16 mouse cellular contexts compared by ENCODE assay signal in the genomic region with DNA sequence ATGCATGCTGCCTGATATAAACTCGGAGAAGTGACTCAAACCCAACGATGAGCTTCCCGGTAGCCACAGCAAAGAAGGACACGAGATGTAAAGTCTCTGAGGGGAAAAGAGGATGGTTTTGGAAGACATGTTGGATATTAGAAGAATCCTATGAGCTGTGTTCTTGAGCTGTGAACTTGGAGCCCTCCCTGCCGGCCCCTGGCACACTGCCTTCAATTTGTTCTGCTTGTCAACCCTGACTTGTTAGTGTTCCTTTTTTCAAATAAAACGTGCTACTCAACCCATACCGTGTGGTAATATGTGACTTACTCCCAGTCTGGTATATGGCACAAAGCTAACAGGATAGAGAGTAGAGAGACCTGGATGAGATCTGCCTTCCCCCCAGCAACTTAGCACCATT. TPM values are rescaled to one million over a fixed set of nuclear protein-coding genes. Genes with fewer than 3 reads are reported as not detected.
DNase-seq lines count a peak whose midpoint lies in the region; ATAC-seq lines count a peak whose summit lies in the region.
"Had no signal": no experiment of that assay in that cellular context is flagged by ENCODE, and none has a peak within 500 bp of the region (broad histone marks: within the 10 kb centered on the region; RNA-seq: fewer than 3 reads in every experiment).

No protein-coding gene starts in this region.

- no peak for ATAC-seq in neural tube, embryonic 11.5 days (ENCODE audit: insufficient read depth, low FRiP score, low TSS enrichment)
- ATAC-seq in neural tube, embryonic 13.5 days (ENCODE audit: low read depth): no peak
- ATAC-seq: liver, embryonic 12.5 days had no signal

- H3K4me2 ChIP-seq in neural tube, embryonic 11.5 days (ENCODE audit: low read depth): no peak overlapping the region
- H3K4me2 ChIP-seq in neural tube, embryonic 13.5 days: no peak overlapping the region
- H3K4me2 ChIP-seq: embryonic facial prominence, embryonic 12.5 days; liver, embryonic 12.5 days; lung, embryonic 15.5 days; stomach, embryonic 15.5 days had no signal

- no peak overlapping the region for H3K4me3 ChIP-seq in neural tube, embryonic 11.5 days (ENCODE audit: low read depth, low read length)
- no peak overlapping the region for H3K4me3 ChIP-seq in hindbrain, embryonic 10.5 days
- peak overlapping the region; percentile 16 for H3K4me3 ChIP-seq in midbrain, embryonic 10.5 days
- no peak overlapping the region for H3K4me3 ChIP-seq in neural tube, embryonic 13.5 days
- H3K4me3 ChIP-seq: embryonic facial prominence, embryonic 12.5 days; liver, embryonic 12.5 days; lung, embryonic 15.5 days; stomach, embryonic 15.5 days had no signal

- no peaks in the 10 kb centered on the region for H3K36me3 ChIP-seq in neural tube, embryonic 11.5 days (ENCODE audit: control insufficient read depth, insufficient read depth, low read length)
- no peaks in the 10 kb centered on the region for H3K36me3 ChIP-seq in hindbrain, embryonic 10.5 days
- H3K36me3 ChIP-seq in midbrain, embryonic 10.5 days: no peaks in the 10 kb centered on the region; the same call in 1 of the 2 replicates
- H3K36me3 ChIP-seq in neural tube, embryonic 13.5 days: no peaks in the 10 kb centered on the region
- H3K36me3 ChIP-seq: embryonic facial prominence, embryonic 12.5 days; liver, embryonic 12.5 days; lung, embryonic 15.5 days; stomach, embryonic 15.5 days had no signal

- H3K27ac ChIP-seq in neural tube, embryonic 11.5 days (ENCODE audit: low read depth, low read length): peak overlapping the region; percentile 85
- H3K27ac ChIP-seq in hindbrain, embryonic 10.5 days: peak overlapping the region; percentile 88
- peak overlapping the region; percentile 90 for H3K27ac ChIP-seq in midbrain, embryonic 10.5 days (replicated peaks)
- peak overlapping the region; percentile 82 for H3K27ac ChIP-seq in neural tube, embryonic 13.5 days (replicated peaks)
- H3K27ac ChIP-seq: embryonic facial prominence, embryonic 12.5 days; liver, embryonic 12.5 days; lung, embryonic 15.5 days; stomach, embryonic 15.5 days had no signal

- H3K4me1 ChIP-seq in neural tube, embryonic 11.5 days (ENCODE audit: control insufficient read depth, insufficient read depth, low read length): peaks cover 23% of the 10 kb centered on the region
- peaks cover 62% of the 10 kb centered on the region for H3K4me1 ChIP-seq in hindbrain, embryonic 10.5 days (replicated peaks)
- peaks cover 72% of the 10 kb centered on the region for H3K4me1 ChIP-seq in midbrain, embryonic 10.5 days
- H3K4me1 ChIP-seq in neural tube, embryonic 13.5 days (replicated peaks): peaks cover 47% of the 10 kb centered on the region
- H3K4me1 ChIP-seq: embryonic facial prominence, embryonic 12.5 days; liver, embryonic 12.5 days; lung, embryonic 15.5 days; stomach, embryonic 15.5 days had no signal

- 52% methylated on average over 7 of the region's 7 CpGs for WGBS in neural tube, embryonic 11.5 days
- 62% methylated on average over 7 of the region's 7 CpGs for WGBS in hindbrain, embryonic 10.5 days
- 60% methylated on average over 7 of the region's 7 CpGs for WGBS in midbrain, embryonic 10.5 days
- 53% methylated on average over 7 of the region's 7 CpGs for WGBS in neural tube, embryonic 13.5 days

- no peaks in the 10 kb centered on the region for H3K27me3 ChIP-seq in neural tube, embryonic 11.5 days (ENCODE audit: control insufficient read depth, insufficient read depth, low read length)
- H3K27me3 ChIP-seq in hindbrain, embryonic 10.5 days (ENCODE audit: insufficient read depth, poor library complexity, severe bottlenecking): no peaks in the 10 kb centered on the region
- H3K27me3 ChIP-seq in midbrain, embryonic 10.5 days (ENCODE audit: low read depth, poor library complexity, severe bottlenecking): 0 out of 2 replicates have a peak, but pooled peaks cover 5% of the 10 kb centered on the region
- H3K27me3 ChIP-seq in neural tube, embryonic 13.5 days: no peaks in the 10 kb centered on the region
- H3K27me3 ChIP-seq: embryonic facial prominence, embryonic 12.5 days; lung, embryonic 15.5 days; stomach, embryonic 15.5 days had no signal

- no peak overlapping the region for H3K9ac ChIP-seq in neural tube, embryonic 11.5 days (ENCODE audit: low read length)
- H3K9ac ChIP-seq in neural tube, embryonic 13.5 days: no peak overlapping the region
- H3K9ac ChIP-seq: embryonic facial prominence, embryonic 12.5 days; liver, embryonic 12.5 days; lung, embryonic 15.5 days; stomach, embryonic 15.5 days had no signal

- no peak for DNase-seq in neural tube, embryonic 11.5 days (ENCODE audit: low spot score)
- no peak for DNase-seq in neural tube, embryonic 10.5 days (ENCODE audit: extremely low spot score, low spot score)
- DNase-seq in hindbrain, embryonic 10.5 days (ENCODE audit: low spot score): no peak
- no peak for DNase-seq in midbrain, embryonic 10.5 days (ENCODE audit: low spot score)
- no peak for DNase-seq in lung, postnatal 25 days (ENCODE audit: low spot score)
- no peak for DNase-seq in spleen, postnatal 10 days (ENCODE audit: low spot score in 2 of 2)
- no peak for DNase-seq in embryo, embryonic 11 days
- DNase-seq: adrenal gland, postnatal 25 days; kidney, adult 2 months; kidney, postnatal 25 days; thymus, postnatal 25 days had no signal

- H3K9me3 ChIP-seq in neural tube, embryonic 11.5 days (ENCODE audit: control insufficient read depth, low read length): no peaks in the 10 kb centered on the region
- H3K9me3 ChIP-seq in hindbrain, embryonic 10.5 days: peaks cover 14% of the 10 kb centered on the region
- H3K9me3 ChIP-seq in midbrain, embryonic 10.5 days (replicated peaks): peaks cover 13% of the 10 kb centered on the region
- H3K9me3 ChIP-seq in neural tube, embryonic 13.5 days: no peaks in the 10 kb centered on the region
- H3K9me3 ChIP-seq: embryonic facial prominence, embryonic 12.5 days; liver, embryonic 12.5 days; lung, embryonic 15.5 days; stomach, embryonic 15.5 days had no signal

RNA-seq across cellular contexts. Expression of a gene that starts 59.3 kb away (rescaled TPM):
- 17.6 and 19.0 TPM in 2 replicates for polyA plus RNA-seq in neural tube, embryonic 11.5 days (2014; fragmentation: Nextera tagmentation; extraction: Ambion mirVana)
- polyA plus RNA-seq in hindbrain, embryonic 10.5 days (2016; fragmentation: Nextera tagmentation; extraction: Ambion mirVana): 25.0 and 25.8 TPM in 2 replicates
- polyA plus RNA-seq in midbrain, embryonic 10.5 days (2016; fragmentation: Nextera tagmentation; extraction: Ambion mirVana): 26.2 and 28.3 TPM in 2 replicates
- polyA plus RNA-seq in neural tube, embryonic 13.5 days (2015; fragmentation: Nextera tagmentation; extraction: Ambion mirVana): 15.0 and 19.0 TPM in 2 replicates
